Mouse (Mus musculus) embryonic facial prominence, embryonic 13.5 days (tissue): ENCODE results near the gene Dydc1. TPM values are rescaled to one million over a fixed set of nuclear protein-coding genes. Genes with fewer than 3 reads are reported as not detected.

Source experiments
- ATAC-seq: fragments of 200-750 bp; cut with Nextera tagmentation; 2 replicates; pipeline ENCODE4 v1.8.0; 2017; ENCODE audit warnings: low read depth; ENCODE audit not compliant: insufficient number of reproducible peaks, insufficient read depth, low FRiP score, low TSS enrichment
- H3K27ac ChIP-seq: fragments of 300-500 bp; sonication (generic); 2 replicates; pipeline ENCODE4 v1.5.1; 2015; ENCODE audit warnings: moderate library complexity, mild to moderate bottlenecking, inconsistent platforms
- H3K27me3 ChIP-seq: fragments of 300-500 bp; sonication (generic); 2 replicates; pipeline ENCODE4 v1.6.1; 2015; ENCODE audit warnings: mild to moderate bottlenecking, inconsistent platforms
- H3K36me3 ChIP-seq: fragments of 300-500 bp; sonication (generic); 2 replicates; pipeline ENCODE4 v1.6.1; 2015; ENCODE audit warnings: mild to moderate bottlenecking, inconsistent platforms
- H3K4me1 ChIP-seq: fragments of 300-500 bp; sonication (generic); 2 replicates; pipeline ENCODE4 v1.6.1; 2015; ENCODE audit warnings: inconsistent platforms
- H3K4me2 ChIP-seq: fragments of 300-500 bp; sonication (generic); 2 replicates; pipeline ENCODE4 v1.6.1; 2015; ENCODE audit warnings: moderate library complexity, mild to moderate bottlenecking, inconsistent platforms
- H3K4me3 ChIP-seq: fragments of 300-500 bp; sonication (generic); 2 replicates; pipeline ENCODE4 v1.5.1; 2015; ENCODE audit warnings: mild to moderate bottlenecking, inconsistent platforms
- H3K9ac ChIP-seq: fragments of 300-500 bp; sonication (generic); 2 replicates; pipeline ENCODE4 v1.6.1; 2015; ENCODE audit warnings: mild to moderate bottlenecking, inconsistent platforms
- H3K9me3 ChIP-seq: fragments of 300-500 bp; sonication (generic); 2 replicates; pipeline ENCODE4 v1.6.1; 2016; ENCODE audit warnings: inconsistent platforms
- WGBS: fragments of 180-500 bp; shearing (Covaris S2); methylation state at CpG from one replicate; pipeline ENCODE4 v1.1.7; 2015; ENCODE audit warnings: mixed read lengths; 5-methylcytosine and 5-hydroxymethylcytosine counted together
- polyA plus RNA-seq: library from polyadenylated mRNA; unstranded; fragments of >200 nt; fragmentation: Nextera tagmentation; extraction: Ambion mirVana; gene quantifications from 2 replicates; pipeline ENCODE4 v1.2.1, GENCODE M21; 2015

Gene Dydc1
- polyA plus RNA-seq, 1 experiment from 2014 or later = not detected

GRCm38 (mm10) chr14:41102269-41102668, 29.6 kb downstream of the Dydc1 start:
- Histone ChIP-seq H3K4me1 (no peaks in the 10 kb centered on the region), H3K9me3 (no peaks in the 10 kb centered on the region), H3K4me3 (no peak overlapping the region), H3K27me3 (no peaks in the 10 kb centered on the region), H3K36me3 (no peaks in the 10 kb centered on the region), H3K4me2 (no peak overlapping the region), H3K9ac (no peak overlapping the region), H3K27ac (no peak overlapping the region)
- no peak for ATAC-seq
- WGBS = 79% methylated on average over 2 of the region's 2 CpGs

DNA sequence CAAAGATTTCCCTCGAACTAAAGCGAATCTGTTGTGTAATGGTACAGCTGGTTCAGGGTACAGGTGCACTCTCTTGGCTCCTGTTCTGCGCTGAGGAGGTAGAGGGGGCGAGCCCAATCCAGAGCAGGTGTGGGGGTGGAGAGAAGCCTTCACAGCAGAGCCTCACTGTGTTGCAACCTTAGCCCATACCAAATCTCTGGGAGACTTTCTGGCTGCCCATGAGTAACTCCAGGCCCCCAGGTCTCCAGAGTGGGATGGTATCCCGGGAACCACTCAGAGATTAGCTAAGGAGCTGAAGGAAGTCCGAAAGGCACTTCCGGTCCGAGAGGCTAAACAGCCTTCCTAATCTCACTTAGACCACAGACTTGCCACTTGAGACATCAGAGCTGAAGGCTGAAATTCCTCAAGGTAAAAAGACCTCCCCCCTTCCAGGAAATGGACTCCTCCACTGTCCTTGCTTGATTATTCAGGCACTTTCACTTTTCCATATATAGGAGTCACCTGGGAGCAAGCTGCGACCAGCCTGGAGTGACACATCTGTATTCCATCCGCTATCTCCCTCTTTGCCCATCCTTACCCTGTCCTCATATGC, 32.2 kb downstream of the Dydc1 start, which contains the start of gene Mat1a:
TSS of gene Mat1a (plus strand) at position 183 of the 592 bp plus-strand sequence.
- ATAC-seq = no peak
- H3K4me1 ChIP-seq = no peaks in the 10 kb centered on the region
- H3K4me3 ChIP-seq = no peak within 1 kb of the TSS
- H3K27ac ChIP-seq = no peak within 1 kb of the TSS
- WGBS = 70% methylated on average over 10 of the region's 10 CpGs
- H3K9me3 ChIP-seq = no peaks in the 10 kb centered on the region
- no peak within 1 kb of the TSS for H3K4me2 ChIP-seq
- no peaks in the 10 kb centered on the region for H3K36me3 ChIP-seq
- no peak within 1 kb of the TSS for H3K9ac ChIP-seq
- no peaks in the 10 kb centered on the region for H3K27me3 ChIP-seq

- WGBS = 89% methylated on average over 7 of the region's 7 CpGs
Observed at GRCm38 (mm10) chr14:41111031-41111668, 38.4 kb downstream of the Dydc1 start.

GRCm38 (mm10) chr14:41112944-41113343, 40.2 kb downstream of the Dydc1 start:
- no peak for ATAC-seq
- 81% methylated on average over 4 of the region's 4 CpGs for WGBS
- no peaks in the 10 kb centered on the region for H3K4me1 ChIP-seq
- H3K9me3 ChIP-seq = no peaks in the 10 kb centered on the region
- no peaks in the 10 kb centered on the region for H3K27me3 ChIP-seq
- H3K27ac ChIP-seq = no peak overlapping the region
- H3K9ac ChIP-seq = no peak overlapping the region
- H3K4me3 ChIP-seq = no peak overlapping the region
- H3K4me2 ChIP-seq = no peak overlapping the region
- H3K36me3 ChIP-seq = no peaks in the 10 kb centered on the region

More at GRCm38 (mm10) chr14:41111031-41111668, 38.4 kb downstream of the Dydc1 start:
- Histone ChIP-seq H3K27me3 (no peaks in the 10 kb centered on the region), H3K4me1 (no peaks in the 10 kb centered on the region), H3K4me2 (no peak overlapping the region), H3K9me3 (no peaks in the 10 kb centered on the region), H3K9ac (no peak overlapping the region), H3K27ac (no peak overlapping the region), H3K4me3 (no peak overlapping the region), H3K36me3 (no peaks in the 10 kb centered on the region)
- no peak for ATAC-seq

- Histone ChIP-seq H3K27me3 (no peaks in the 10 kb centered on the region), H3K36me3 (no peaks in the 10 kb centered on the region), H3K9me3 (no peaks in the 10 kb centered on the region), H3K4me2 (no peak overlapping the region), H3K9ac (no peak overlapping the region), H3K4me3 (no peak overlapping the region), H3K27ac (no peak overlapping the region), H3K4me1 (no peaks in the 10 kb centered on the region)
- WGBS = 85% methylated on average over 3 of the region's 3 CpGs
- no peak for ATAC-seq
Observed at GRCm38 (mm10) chr14:41116271-41116670, 43.6 kb downstream of the Dydc1 start.

DNA sequence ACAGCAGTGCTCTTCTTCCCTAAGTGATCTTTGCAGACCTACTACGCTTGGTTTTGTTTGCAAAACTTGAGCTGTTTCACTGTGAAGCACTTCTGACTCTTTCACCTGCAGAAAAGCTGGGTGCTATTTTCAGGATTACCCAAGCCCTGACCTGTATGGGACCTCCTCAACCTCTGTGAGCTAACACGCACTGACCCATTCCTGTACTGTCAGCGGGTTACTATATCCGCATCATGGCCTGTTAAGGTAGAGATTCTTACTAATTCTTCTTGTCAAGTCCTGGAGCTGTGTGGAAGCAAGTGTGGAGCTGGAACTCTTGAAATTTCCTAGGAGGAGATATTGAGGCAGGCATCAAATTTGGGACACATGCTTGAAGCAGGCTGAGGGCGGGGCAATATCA, 52.0 kb downstream of the Dydc1 start:
- no peak overlapping the region for H3K4me2 ChIP-seq
- H3K9me3 ChIP-seq = no peaks in the 10 kb centered on the region
- H3K27me3 ChIP-seq = no peaks in the 10 kb centered on the region
- WGBS = 85% methylated on average over 5 of the region's 5 CpGs
- H3K27ac ChIP-seq = no peak overlapping the region
- no peak for ATAC-seq
- no peaks in the 10 kb centered on the region for H3K4me1 ChIP-seq
- H3K4me3 ChIP-seq = no peak overlapping the region
- H3K36me3 ChIP-seq = no peaks in the 10 kb centered on the region
- no peak overlapping the region for H3K9ac ChIP-seq

GRCm38 (mm10) chr14:41127997-41128396, 55.3 kb downstream of the Dydc1 start:
- Histone ChIP-seq H3K4me1 (no peaks in the 10 kb centered on the region), H3K9ac (no peak overlapping the region), H3K4me3 (no peak overlapping the region), H3K27ac (no peak overlapping the region), H3K9me3 (no peaks in the 10 kb centered on the region), H3K4me2 (no peak overlapping the region), H3K36me3 (no peaks in the 10 kb centered on the region), H3K27me3 (no peaks in the 10 kb centered on the region)
- ATAC-seq = no peak
- WGBS = 16% methylated on average over 4 of the region's 4 CpGs

DNA sequence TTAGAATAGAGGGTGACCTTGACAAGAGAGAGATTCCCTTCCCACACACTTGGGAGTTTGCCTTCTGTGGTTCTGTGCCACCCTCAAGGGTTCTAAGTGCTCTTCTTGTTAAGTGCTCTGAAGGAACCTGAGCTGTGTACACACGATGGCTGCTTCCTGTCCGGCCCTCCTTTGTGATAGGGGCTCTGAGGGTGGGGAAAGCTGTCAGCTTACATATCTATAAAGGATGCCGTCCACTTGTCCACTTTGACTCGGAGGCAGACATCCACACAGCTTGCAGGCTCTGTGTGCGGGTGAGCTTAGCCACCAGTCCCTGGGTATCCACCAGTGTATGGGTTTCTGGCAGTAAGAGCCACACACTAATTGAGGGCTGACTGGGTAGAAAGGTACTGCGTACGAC, 58.8 kb downstream of the Dydc1 start, which contains the start of gene Sftpa1:
TSS of gene Sftpa1 (plus strand) at position 243 of the 400 bp plus-strand sequence.
- H3K4me2 ChIP-seq = no peak within 1 kb of the TSS
- no peak within 1 kb of the TSS for H3K4me3 ChIP-seq
- H3K27me3 ChIP-seq = no peaks in the 10 kb centered on the region
- no peaks in the 10 kb centered on the region for H3K36me3 ChIP-seq
- H3K9me3 ChIP-seq = no peaks in the 10 kb centered on the region
- 82% methylated on average over 7 of the region's 7 CpGs for WGBS
- H3K9ac ChIP-seq = no peak within 1 kb of the TSS
- ATAC-seq = no peak
- no peak within 1 kb of the TSS for H3K27ac ChIP-seq
- H3K4me1 ChIP-seq = no peaks in the 10 kb centered on the region

DNA sequence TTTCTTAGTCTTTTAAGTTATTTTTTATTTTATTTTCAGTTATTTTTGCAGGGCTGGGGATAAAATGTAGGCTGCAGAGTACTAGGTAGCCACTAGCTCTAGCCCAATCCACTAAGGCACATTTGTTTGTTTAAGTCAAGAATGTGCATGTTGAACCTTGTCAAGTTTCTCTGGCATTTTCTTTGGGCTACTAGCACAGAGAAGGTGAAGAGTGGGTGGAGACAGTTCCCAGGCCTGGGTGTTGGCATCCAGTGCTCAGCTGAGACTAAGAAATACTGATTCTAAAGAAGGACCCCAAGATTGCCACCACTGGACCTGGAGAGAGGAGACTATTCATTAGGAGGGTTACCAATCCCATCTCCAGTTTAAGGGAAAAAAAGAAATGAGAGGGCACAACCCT, 64.3 kb downstream of the Dydc1 start:
- H3K27ac ChIP-seq = no peak overlapping the region
- H3K27me3 ChIP-seq = no peaks in the 10 kb centered on the region
- no peak overlapping the region for H3K4me2 ChIP-seq
- H3K36me3 ChIP-seq = no peaks in the 10 kb centered on the region
- H3K4me3 ChIP-seq = no peak overlapping the region
- H3K9me3 ChIP-seq = no peaks in the 10 kb centered on the region
- H3K9ac ChIP-seq = no peak overlapping the region
- no peak for ATAC-seq
- H3K4me1 ChIP-seq = no peaks in the 10 kb centered on the region

DNA sequence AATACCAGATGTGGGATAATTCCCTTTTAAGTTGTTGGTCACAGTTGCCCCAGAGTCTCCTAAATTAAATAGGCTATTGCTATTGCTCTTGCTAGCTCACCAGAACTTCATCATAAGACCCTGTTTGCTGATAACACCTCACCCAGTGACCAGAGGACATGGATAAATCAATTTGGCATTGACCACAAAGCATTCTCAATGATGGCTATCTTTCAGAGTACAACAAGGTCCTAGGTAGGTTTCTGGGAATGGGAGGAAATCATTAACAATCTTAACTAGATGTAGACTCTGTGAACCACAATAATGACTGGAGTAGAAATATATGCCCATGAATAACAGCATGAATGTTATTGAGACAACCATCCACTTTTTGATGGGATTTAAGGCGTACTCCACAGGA, 68.0 kb downstream of the Dydc1 start:
- 93% methylated on average over 1 of the region's 1 CpGs for WGBS
- Histone ChIP-seq H3K27ac (no peak overlapping the region), H3K4me1 (no peaks in the 10 kb centered on the region), H3K4me3 (no peak overlapping the region), H3K9me3 (no peaks in the 10 kb centered on the region), H3K27me3 (no peaks in the 10 kb centered on the region), H3K4me2 (no peak overlapping the region), H3K36me3 (no peaks in the 10 kb centered on the region), H3K9ac (no peak overlapping the region)
- no peak for ATAC-seq
